Mouse (Mus musculus) retina, postnatal 1 day (tissue): ENCODE measurements around the gene Pex11g.

ENCODE experiments used
- DNase-seq: peaks from one replicate; pipeline ENCODE4 v3.0.0-alpha.2; 2012

The Pex11g gene

DNA sequence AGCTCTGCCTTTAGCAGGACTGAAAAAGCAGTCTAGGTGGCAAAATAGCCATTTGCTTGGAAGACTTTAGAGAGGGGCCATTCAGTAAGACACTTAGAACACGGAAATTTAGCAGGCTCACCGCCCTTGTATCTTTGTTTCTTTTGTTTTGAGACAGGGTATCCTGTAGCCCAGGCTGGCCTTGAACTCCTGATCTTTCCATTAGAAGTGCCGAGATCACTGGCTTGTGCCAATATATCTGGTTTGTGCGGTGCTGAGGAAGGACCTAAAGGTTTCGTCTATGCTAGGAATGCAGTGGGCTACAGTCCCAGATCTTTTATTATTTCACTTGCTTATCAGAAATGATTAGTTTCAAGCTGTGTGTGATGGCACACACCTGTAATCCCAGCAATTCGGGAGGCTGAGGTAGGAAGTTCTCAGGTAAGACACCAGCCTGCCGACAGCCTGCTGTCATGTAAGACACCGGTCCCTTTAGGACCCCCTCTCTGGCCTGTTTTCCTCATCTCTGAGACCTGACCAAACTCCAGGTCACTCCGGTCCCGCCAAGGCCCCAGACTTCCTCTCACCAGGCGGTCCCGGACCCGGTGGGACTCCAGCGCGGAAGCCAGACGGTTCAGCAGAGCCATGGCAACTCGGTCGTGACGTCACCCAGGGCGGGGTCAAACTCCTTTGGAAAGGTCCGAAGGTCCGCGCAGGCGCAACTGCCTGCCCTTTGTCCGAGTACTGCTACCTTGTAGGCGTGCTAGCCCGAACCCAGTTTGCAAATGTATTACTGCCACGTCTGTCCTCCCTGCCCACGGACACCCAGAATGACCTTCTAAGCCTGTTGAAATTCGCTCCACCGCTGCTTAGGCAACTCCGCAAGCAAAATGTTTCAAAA is at the start of gene Pex11g:
Gene Pex11g (minus strand): TSS at position 675 of the 880 bp plus-strand sequence.
- peak; percentile 97 for DNase-seq

- no peak for DNase-seq
These were observed 49.6 kb upstream of the Pex11g start for GRCm38 (mm10) chr8:3517117-3517495.

DNA sequence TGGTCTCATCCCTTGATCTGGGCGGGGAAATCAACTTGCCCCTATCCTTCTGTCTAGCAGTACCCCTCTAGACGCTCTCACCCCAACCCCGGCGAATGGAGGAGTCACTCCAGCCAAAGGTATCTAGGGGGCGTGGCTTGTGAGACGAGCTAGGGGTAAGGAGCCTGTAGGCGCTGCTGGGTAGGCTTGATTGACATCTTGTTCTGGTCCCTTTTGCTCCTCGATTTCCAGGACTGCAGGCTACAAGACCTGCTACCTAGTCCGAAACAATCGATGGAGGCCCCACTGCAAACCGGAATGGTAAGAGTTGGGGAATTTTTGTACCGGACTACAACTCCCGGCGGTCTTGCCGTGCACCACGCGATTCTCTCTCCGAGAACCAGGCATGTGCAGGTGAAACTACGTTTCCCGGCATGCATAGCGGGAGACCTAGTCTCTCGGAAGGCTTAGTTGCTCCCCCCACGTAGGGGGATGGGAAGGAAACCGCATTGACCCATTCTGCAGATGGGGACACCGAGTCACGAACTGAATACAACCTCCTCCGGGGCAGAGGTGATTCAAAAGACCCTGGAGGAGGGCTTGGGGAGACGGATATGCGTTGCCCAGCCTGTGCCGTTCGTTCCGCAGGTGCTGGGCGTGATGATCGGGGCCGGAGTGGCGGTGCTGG is 49.1 kb upstream of the Pex11g start:
- DNase-seq = peak; percentile 95

DNA sequence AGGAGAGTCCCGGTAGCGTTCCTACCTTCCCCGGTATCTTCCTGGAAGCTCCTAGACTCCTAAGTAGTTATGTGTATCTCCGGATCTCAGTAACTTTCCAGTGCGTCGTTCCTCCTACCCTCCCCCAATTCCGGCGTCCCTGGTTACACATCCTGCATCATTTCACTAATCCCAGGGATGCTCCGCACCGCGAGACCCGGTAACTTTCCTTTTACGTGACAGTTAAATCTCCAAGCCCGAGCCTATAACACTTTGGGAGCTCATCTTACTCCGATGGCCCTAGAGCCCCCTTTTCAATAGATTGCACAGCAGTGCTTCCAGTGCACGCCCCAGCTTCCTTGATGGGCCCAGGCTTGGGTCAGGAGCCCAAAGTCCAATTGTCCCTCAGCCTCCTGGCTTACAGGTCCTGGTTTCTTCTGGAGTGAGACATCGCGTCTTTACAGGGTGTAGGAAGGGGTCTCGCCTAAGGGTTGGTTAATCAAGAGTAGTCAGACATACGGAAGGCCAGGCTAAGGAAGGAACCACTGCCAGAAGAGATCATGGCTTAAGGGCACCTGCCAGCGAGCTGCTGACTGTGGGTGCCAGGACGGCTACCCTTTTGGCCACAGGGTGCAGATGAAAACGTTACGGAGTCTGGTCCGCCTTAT is 48.4 kb upstream of the Pex11g start:
- peak; percentile 64 for DNase-seq

GRCm38 (mm10) chr8:3515260-3515671 is 47.8 kb upstream of the Pex11g start, which contains the start of gene Pnpla6:
TSS of gene Pnpla6 (plus strand) at chr8:3515384.
- peak; percentile 86 for DNase-seq

- DNase-seq = no peak
These were observed 47.3 kb upstream of the Pex11g start for GRCm38 (mm10) chr8:3514681-3515247.

- no peak for DNase-seq
These were observed 40.7 kb upstream of the Pex11g start for GRCm38 (mm10) chr8:3507979-3508754.

DNA sequence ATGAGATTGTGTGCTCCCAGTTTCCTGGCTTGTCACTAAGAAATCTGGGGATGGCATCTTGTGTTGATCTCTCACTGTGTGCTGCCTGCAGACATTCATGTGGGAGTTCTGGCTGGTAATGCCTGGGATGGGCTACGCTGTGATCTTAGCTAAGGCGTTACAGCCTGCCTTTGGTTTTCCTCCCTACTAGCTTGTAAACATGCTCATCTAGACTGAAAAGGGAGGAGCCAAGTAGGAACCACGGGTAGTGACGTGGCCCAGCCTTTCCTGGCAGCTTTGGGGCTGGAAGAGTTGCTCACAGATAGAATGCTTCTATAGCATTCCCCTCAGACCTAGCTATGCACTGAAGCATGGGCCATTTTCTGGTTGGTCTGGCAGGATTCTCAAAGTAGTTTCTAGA is 34.7 kb upstream of the Pex11g start:
- no peak for DNase-seq

GRCm38 (mm10) chr8:3500235-3501090 is 33.0 kb upstream of the Pex11g start, which contains the start of gene Mcoln1:
TSS of gene Mcoln1 (plus strand) at chr8:3500457.
- DNase-seq = peak; percentile 99

- no peak for DNase-seq
These were observed 32.3 kb upstream of the Pex11g start for GRCm38 (mm10) chr8:3499751-3500150.

- no peak for DNase-seq
These were observed 31.1 kb upstream of the Pex11g start for GRCm38 (mm10) chr8:3498583-3498982.

DNA sequence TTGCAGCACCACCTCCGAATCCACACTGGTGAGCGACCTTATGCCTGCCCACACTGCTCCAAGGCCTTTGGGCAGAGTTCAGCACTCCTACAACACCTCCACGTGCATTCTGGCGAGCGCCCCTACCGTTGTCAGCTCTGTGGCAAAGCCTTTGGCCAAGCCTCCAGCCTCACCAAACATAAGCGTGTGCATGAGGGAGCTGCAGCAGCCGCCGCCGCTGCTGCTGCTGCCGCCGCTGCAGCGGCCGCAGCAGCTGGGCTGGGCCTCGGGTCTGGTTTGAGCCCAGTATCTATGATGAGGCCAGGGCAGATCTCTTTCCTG is 28.9 kb upstream of the Pex11g start:
- DNase-seq = no peak

- no peak for DNase-seq
These were observed 28.3 kb upstream of the Pex11g start for GRCm38 (mm10) chr8:3495578-3496427.

GRCm38 (mm10) chr8:3493845-3494208 is 26.3 kb upstream of the Pex11g start:
- no peak for DNase-seq

DNA sequence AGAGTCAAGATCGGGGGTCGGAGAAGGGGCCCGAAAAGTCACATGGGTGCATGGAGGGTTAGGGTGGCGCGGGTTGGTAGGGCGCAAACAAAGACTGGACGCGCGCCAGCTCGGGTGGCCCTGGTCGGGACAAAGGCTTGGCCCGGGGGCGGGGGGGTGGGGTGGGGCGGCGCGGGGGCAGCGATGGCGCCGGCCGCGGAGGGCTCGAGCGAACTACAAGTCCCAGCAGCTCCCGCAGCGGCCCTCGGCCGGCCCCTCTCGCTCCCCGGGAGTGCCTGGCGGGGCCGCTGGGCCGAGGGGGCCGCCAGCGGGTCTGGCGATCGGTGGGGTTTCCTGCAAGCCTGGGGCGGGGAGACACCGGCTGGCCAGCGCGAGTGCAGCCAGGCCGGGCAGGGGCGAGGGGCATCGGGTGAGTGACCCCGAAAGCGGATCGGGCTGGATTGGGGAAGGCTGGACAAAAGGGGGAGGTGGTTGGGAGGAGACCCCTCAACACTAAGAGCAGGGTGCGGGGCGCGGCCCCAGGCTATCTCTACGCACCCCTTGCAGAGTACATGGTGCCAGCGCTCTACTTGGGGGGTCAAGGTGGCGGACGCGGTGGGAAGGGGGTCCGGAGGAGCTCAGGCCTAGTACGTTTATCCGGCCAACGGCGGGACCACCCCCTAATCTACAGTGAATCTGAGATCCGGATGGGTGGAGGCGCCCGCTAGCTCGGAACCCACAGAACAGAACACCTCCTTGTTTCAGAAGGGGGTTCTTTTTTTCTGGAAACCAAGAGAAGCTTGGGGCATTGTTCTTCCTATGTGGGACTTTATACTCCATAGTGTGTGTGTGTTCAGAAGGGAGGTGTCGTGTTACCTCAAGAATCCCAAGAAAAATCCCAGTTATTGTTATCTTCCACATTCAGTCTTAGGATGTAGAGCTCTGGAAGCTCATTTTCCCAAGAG is 25.7 kb upstream of the Pex11g start, which contains the start of gene Zfp358:
Gene Zfp358 (plus strand): TSS at position 238 of the 944 bp plus-strand sequence.
- DNase-seq = peak; percentile 92

DNA sequence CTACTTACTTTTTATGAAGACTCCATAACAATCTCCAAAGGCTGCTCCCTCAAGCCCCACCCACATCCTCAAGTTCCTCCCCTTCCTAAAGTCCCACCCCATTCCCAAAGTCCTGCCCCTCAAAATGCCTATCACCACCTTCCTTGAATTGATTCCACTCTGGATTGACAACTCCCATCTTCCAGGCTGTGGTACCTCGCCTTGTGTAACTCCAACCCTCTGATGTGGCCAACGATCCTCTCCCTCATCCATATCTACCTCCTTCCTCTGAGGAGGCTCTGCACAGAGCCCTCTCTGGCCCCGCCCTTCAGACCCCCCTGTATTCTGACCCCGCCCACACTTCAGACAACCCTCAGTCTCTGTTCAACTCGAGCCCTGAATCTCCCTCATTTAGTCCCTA is 17.7 kb upstream of the Pex11g start:
- DNase-seq = no peak

DNA sequence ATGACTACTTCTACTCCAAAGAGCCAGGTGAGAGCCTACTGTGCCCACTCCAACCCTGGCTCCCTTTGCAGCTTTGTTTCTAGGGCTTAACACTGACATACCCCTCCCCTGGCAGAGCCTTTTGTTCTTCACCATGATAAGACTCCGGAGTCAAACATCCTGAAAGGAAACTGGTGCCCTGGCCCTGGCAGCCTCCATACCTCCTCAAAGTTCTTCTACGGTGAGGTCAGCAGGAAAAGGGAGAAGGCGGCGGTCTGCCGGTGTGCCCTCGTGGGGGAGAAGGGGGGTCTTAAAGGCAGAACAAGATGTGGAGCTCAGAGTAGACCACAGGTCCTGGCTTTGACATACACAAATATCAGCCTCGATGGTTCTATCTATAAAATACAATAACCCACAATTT is 16.1 kb upstream of the Pex11g start:
- no peak for DNase-seq

GRCm38 (mm10) chr8:3482240-3482740 is 14.8 kb upstream of the Pex11g start:
- no peak for DNase-seq

DNA sequence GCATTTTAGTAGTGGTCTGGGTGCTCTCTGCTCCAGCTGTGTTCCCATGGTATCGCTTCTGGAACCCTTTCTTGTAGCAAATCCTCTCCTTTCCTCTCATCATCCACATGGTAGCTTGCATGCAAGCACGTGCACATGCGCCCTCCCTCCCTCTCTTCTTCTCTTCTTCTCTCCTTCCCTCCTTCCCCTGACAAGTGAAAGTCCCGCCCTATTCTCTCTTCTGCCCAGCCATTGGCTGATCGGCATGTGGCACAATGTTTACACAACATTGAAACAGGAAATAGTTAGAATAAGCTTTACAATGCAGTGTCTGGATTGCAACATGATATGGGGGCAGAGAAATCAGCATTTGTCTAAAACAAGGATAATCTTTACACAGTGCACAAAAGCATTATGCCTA is 14.1 kb upstream of the Pex11g start:
- DNase-seq = no peak
